8 mouse cellular contexts compared by ENCODE assay signal in the genomic region with DNA sequence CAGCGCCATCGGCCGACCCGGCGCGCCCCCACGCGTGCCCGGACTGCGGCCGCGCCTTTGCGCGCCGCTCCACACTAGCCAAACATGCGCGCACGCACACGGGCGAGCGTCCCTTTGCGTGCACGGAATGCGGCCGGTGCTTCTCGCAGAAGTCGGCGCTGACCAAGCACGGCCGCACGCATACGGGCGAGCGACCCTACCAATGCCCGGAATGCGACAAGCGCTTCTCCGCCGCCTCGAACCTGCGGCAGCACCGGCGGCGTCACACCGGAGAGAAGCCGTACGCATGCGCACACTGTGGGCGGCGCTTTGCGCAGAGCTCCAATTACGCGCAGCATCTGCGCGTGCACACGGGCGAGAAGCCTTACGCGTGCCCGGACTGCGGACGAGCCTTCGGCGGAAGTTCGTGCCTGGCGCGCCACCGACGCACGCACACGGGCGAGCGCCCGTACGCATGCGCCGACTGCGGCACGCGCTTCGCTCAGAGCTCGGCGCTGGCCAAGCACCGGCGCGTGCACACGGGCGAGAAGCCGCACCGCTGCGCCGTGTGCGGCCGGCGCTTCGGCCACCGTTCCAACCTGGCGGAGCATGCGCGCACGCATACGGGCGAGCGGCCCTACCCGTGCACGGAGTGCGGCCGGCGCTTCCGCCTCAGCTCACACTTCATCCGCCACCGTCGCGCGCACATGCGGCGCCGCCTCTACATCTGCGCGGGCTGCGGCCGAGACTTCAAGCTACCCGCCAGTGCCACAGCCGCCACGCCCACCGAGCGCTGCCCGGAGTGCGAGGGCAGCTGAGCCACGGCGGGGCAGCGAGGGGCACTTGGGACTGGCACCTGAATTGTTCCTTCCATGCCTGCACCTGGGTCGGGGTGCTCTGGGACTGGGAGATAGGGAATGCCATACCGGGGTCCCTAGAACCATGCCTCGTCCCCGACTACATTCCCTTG. TPM values are rescaled to one million over a fixed set of nuclear protein-coding genes. Genes with fewer than 3 reads are reported as not detected.
DNase-seq lines count a peak whose midpoint lies in the region; ATAC-seq and TF ChIP-seq lines count a peak whose summit lies in the region.

No protein-coding gene starts in this region.

- TF ChIP-seq RAD21 in MEL (IDR thresholded peaks at IDR 0.05; ENCODE audit: low read depth, low read length) = no peak

- peak overlapping the region; percentile 97 for H3K4me2 ChIP-seq in forebrain, postnatal 0 days (ENCODE audit: low read depth)
- peak overlapping the region; percentile 90 for H3K4me2 ChIP-seq in lung, embryonic 14.5 days

- peak; percentile 93 for DNase-seq in MEL (ENCODE audit: low read depth, low spot score)
- DNase-seq in cerebellum, adult 2 months = peak; percentile 97
- DNase-seq in forebrain, postnatal 0 days = peak; percentile 100
- peak; percentile 96 for DNase-seq in heart, postnatal 4 days
- DNase-seq in layer of hippocampus, adult 8-10 months (ENCODE audit: low spot score in 2 of 2) = peak; percentile 91 to 95
- DNase-seq in lung, embryonic 14.5 days = peak; percentile 100
- peak; percentile 94 for DNase-seq in testis, postnatal 14 days (ENCODE audit: low spot score)

- peaks cover 9 to 19% of the 10 kb centered on the region in 2 experiments for H3K4me1 ChIP-seq in MEL (ENCODE audit: control insufficient read depth in 1 of 2, insufficient read depth in 2 of 2, low read length in 2 of 2)
- H3K4me1 ChIP-seq in cerebellum, adult 2 months (ENCODE audit: control insufficient read depth, insufficient read depth, low read length) = no peaks in the 10 kb centered on the region; the same call in 1 of the 2 replicates
- H3K4me1 ChIP-seq in forebrain, postnatal 0 days (ENCODE audit: insufficient read depth) = no peaks in the 10 kb centered on the region; the same call in 1 of the 2 replicates
- H3K4me1 ChIP-seq in lung, embryonic 14.5 days (ENCODE audit: insufficient read depth) = no peaks in the 10 kb centered on the region

- H3K36me3 ChIP-seq in MEL (ENCODE audit: control insufficient read depth in 1 of 2, insufficient read depth in 2 of 2, low read length in 2 of 2) = peaks cover 5 to 20% of the 10 kb centered on the region in 2 experiments
- peaks cover 5% of the 10 kb centered on the region; the same call in 1 of the 2 replicates for H3K36me3 ChIP-seq in forebrain, postnatal 0 days (ENCODE audit: insufficient read depth)
- peaks cover 46% of the 10 kb centered on the region for H3K36me3 ChIP-seq in lung, embryonic 14.5 days (ENCODE audit: insufficient read depth)

- H3K9ac ChIP-seq in MEL (ENCODE audit: control insufficient read depth, low read depth, low read length, poor library complexity, severe bottlenecking) = peak overlapping the region; percentile 73
- H3K9ac ChIP-seq in forebrain, postnatal 0 days = peak overlapping the region; percentile 69
- H3K9ac ChIP-seq in lung, embryonic 14.5 days = peak overlapping the region; percentile 70

- no peak for TF ChIP-seq EP300 in MEL (IDR thresholded peaks at IDR 0.05; ENCODE audit: low read depth in 1 of 2, low read length in 2 of 2)

- WGBS in cerebellum, adult 2 months = under 1% methylated on average over 133 of the region's 136 CpGs
- under 1% methylated on average over 122 of the region's 136 CpGs for WGBS in forebrain, postnatal 0 days
- WGBS in lung, embryonic 14.5 days = 1% methylated on average over 136 of the region's 136 CpGs

- ATAC-seq in forebrain, postnatal 0 days = peak; percentile 92
- peak; percentile 94 for ATAC-seq in lung, embryonic 14.5 days (ENCODE audit: insufficient read depth)
- ATAC-seq in neutrophil, adult 5-6 weeks (ENCODE audit: extremely low read depth, insufficient number of reproducible peaks, low FRiP score, poor library complexity, severe bottlenecking) = peak; percentile 88

- TF ChIP-seq CTCF in MEL (IDR thresholded peaks at IDR 0.05 in 2 of 3, conservative IDR thresholded peaks at IDR 0.05 in 1 of 3; ENCODE audit: control insufficient read depth in 1 of 3, insufficient read depth in 1 of 3, low read depth in 2 of 3, low read length in 3 of 3, poor library complexity in 1 of 3, severe bottlenecking in 1 of 3) = no peak
- TF ChIP-seq CTCF in cerebellum, adult 2 months (IDR thresholded peaks at IDR 0.05; ENCODE audit: borderline replicate concordance, insufficient read depth, low read depth, low read length) = no peak
- TF ChIP-seq CTCF in forebrain, postnatal 0 days (IDR thresholded peaks at IDR 0.05; ENCODE audit: low read depth) = no peak
- no peak for TF ChIP-seq CTCF in lung, embryonic 14.5 days (IDR thresholded peaks at IDR 0.05; ENCODE audit: low read depth)

- peaks cover under 1% of the 10 kb centered on the region for H3K79me2 ChIP-seq in MEL (ENCODE audit: control insufficient read depth, insufficient read depth, low read length, poor library complexity)

- no peaks in the 10 kb centered on the region for H3K27me3 ChIP-seq in MEL (ENCODE audit: control insufficient read depth in 1 of 2, insufficient read depth in 2 of 2, low read length in 2 of 2)
- H3K27me3 ChIP-seq in cerebellum, adult 2 months (ENCODE audit: control insufficient read depth, insufficient read depth, low read length) = no peaks in the 10 kb centered on the region
- H3K27me3 ChIP-seq in forebrain, postnatal 0 days (ENCODE audit: insufficient read depth, low read length) = no peaks in the 10 kb centered on the region
- no peaks in the 10 kb centered on the region for H3K27me3 ChIP-seq in lung, embryonic 14.5 days (ENCODE audit: insufficient read depth, low read length)

- peak overlapping the region; percentile 78 for H3K27ac ChIP-seq in MEL (ENCODE audit: control insufficient read depth, low read depth, low read length)
- H3K27ac ChIP-seq in cerebellum, adult 2 months (ENCODE audit: insufficient read depth, low read length) = peak overlapping the region; percentile 88
- peak overlapping the region; percentile 92 for H3K27ac ChIP-seq in forebrain, postnatal 0 days (ENCODE audit: low read depth, low read length)
- H3K27ac ChIP-seq in lung, embryonic 14.5 days (ENCODE audit: low read depth) = peak overlapping the region; percentile 82

- TF ChIP-seq POLR2A in MEL (IDR thresholded peaks at IDR 0.05; ENCODE audit: control insufficient read depth in 1 of 2, insufficient read depth in 1 of 2, low read depth in 1 of 2, low read length in 2 of 2, poor library complexity in 1 of 2) = peak; percentile 48 to 64; a peak in 1 of 4 replicates
- peak; percentile 77 for TF ChIP-seq POLR2A in cerebellum, adult 2 months (IDR thresholded peaks at IDR 0.05; ENCODE audit: borderline replicate concordance, insufficient read depth, low read length)

- H3K4me3 ChIP-seq in MEL (ENCODE audit: control insufficient read depth in 1 of 2, insufficient read depth in 1 of 2, low read depth in 2 of 2, low read length in 2 of 2) = peak overlapping the region; percentile 19 to 49
- peak overlapping the region; percentile 72 for H3K4me3 ChIP-seq in cerebellum, adult 2 months (replicated peaks; ENCODE audit: insufficient read depth, low read depth, low read length)
- peak overlapping the region; percentile 48 for H3K4me3 ChIP-seq in forebrain, postnatal 0 days (ENCODE audit: low read depth, low read length)
- H3K4me3 ChIP-seq in lung, embryonic 14.5 days (ENCODE audit: low read depth, low read length) = peak overlapping the region; percentile 58

- H3K9me3 ChIP-seq in MEL (replicated peaks; ENCODE audit: insufficient read depth, low read length) = no peaks in the 10 kb centered on the region
- H3K9me3 ChIP-seq in forebrain, postnatal 0 days (ENCODE audit: low read length) = no peaks in the 10 kb centered on the region
- H3K9me3 ChIP-seq in lung, embryonic 14.5 days (ENCODE audit: low read depth, low read length) = no peaks in the 10 kb centered on the region

RNA-seq across cellular contexts. Expression of gene Dctpp1, which starts 6.4 kb away (rescaled TPM):
- total RNA-seq in MEL (2012; rRNA removed) = 238 and 253 TPM in 2 replicates
- 100 to 1,000 TPM in 1 of 2 experiments, not detected in 1; 290 TPM for polyA plus RNA-seq in MEL (2012; ENCODE audit: insufficient read depth in 1 of 2, insufficient read length in 2 of 2, low read depth in 1 of 2, low replicate concordance in 2 of 2, missing spikeins in 1 of 2)
- polyA plus RNA-seq in cerebellum, adult 2 months (2012; rRNA removed) = 23.8 and 25.6 TPM in 2 replicates
- total RNA-seq in forebrain, postnatal 0 days (2014; rRNA removed) = 90.8 and 122 TPM in 2 replicates
- 138 and 183 TPM in 2 replicates for polyA plus RNA-seq in forebrain, postnatal 0 days (2015; fragmentation: Nextera tagmentation; extraction: Ambion mirVana)
- 10 to 100 TPM; 62.0 to 64.5 TPM for total RNA-seq in heart, postnatal 4 days (2021)
- 10 to 100 TPM; 16.8 to 21.7 (median 19.5) TPM for total RNA-seq in layer of hippocampus, adult 8-10 months (2022)
- polyA plus RNA-seq in lung, embryonic 14.5 days (2014; fragmentation: Nextera tagmentation; extraction: Ambion mirVana) = 202 and 226 TPM in 2 replicates
- 6.8 and 8.0 TPM in 2 replicates for total RNA-seq in neutrophil, adult 5-6 weeks (2017)

RNA-seq across cellular contexts. Expression of gene Zfp771, which starts 10.0 kb away (rescaled TPM):
- total RNA-seq in MEL (2012; rRNA removed) = 33.4 and 37.6 TPM in 2 replicates
- polyA plus RNA-seq in MEL (2012; ENCODE audit: insufficient read depth in 1 of 2, insufficient read length in 2 of 2, low read depth in 1 of 2, low replicate concordance in 2 of 2, missing spikeins in 1 of 2) = 10 to 100 TPM in 1 of 2 experiments, not detected in 1; 58.3 TPM
- 88.7 and 95.4 TPM in 2 replicates for polyA plus RNA-seq in cerebellum, adult 2 months (2012; rRNA removed)
- 65.2 and 65.7 TPM in 2 replicates for total RNA-seq in forebrain, postnatal 0 days (2014; rRNA removed)
- polyA plus RNA-seq in forebrain, postnatal 0 days (2015; fragmentation: Nextera tagmentation; extraction: Ambion mirVana) = 75.1 and 75.9 TPM in 2 replicates
- total RNA-seq in heart, postnatal 4 days (2021) = 10 to 100 TPM; 11.6 to 14.2 TPM
- total RNA-seq in layer of hippocampus, adult 8-10 months (2022) = 10 to 100 TPM; 51.6 to 62.9 (median 58.3) TPM
- 52.8 and 54.7 TPM in 2 replicates for polyA plus RNA-seq in lung, embryonic 14.5 days (2014; fragmentation: Nextera tagmentation; extraction: Ambion mirVana)
- 6.1 and 7.4 TPM in 2 replicates for total RNA-seq in neutrophil, adult 5-6 weeks (2017)

RNA-seq across cellular contexts. Expression of gene Sephs2, which starts 19.8 kb away (rescaled TPM):
- total RNA-seq in MEL (2012; rRNA removed) = 177 and 182 TPM in 2 replicates
- 100 to 1,000 TPM in 1 of 2 experiments, not detected in 1; 109 TPM for polyA plus RNA-seq in MEL (2012; ENCODE audit: insufficient read depth in 1 of 2, insufficient read length in 2 of 2, low read depth in 1 of 2, low replicate concordance in 2 of 2, missing spikeins in 1 of 2)
- 31.1 and 31.7 TPM in 2 replicates for polyA plus RNA-seq in cerebellum, adult 2 months (2012; rRNA removed)
- total RNA-seq in forebrain, postnatal 0 days (2014; rRNA removed) = 73.0 and 78.0 TPM in 2 replicates
- 82.4 and 83.5 TPM in 2 replicates for polyA plus RNA-seq in forebrain, postnatal 0 days (2015; fragmentation: Nextera tagmentation; extraction: Ambion mirVana)
- total RNA-seq in heart, postnatal 4 days (2021) = 10 to 100 TPM; 44.2 to 45.7 TPM
- 10 to 100 TPM; 36.9 to 43.1 (median 40.0) TPM for total RNA-seq in layer of hippocampus, adult 8-10 months (2022)
- 85.3 and 90.4 TPM in 2 replicates for polyA plus RNA-seq in lung, embryonic 14.5 days (2014; fragmentation: Nextera tagmentation; extraction: Ambion mirVana)
- 193 and 208 TPM in 2 replicates for total RNA-seq in neutrophil, adult 5-6 weeks (2017)

RNA-seq across cellular contexts. Expression of gene Sept1, which starts 21.2 kb away (rescaled TPM):
- 30.6 and 41.3 TPM in 2 replicates for total RNA-seq in MEL (2012; rRNA removed)
- 100 to 1,000 TPM in 1 of 2 experiments, not detected in 1; 116 TPM for polyA plus RNA-seq in MEL (2012; ENCODE audit: insufficient read depth in 1 of 2, insufficient read length in 2 of 2, low read depth in 1 of 2, low replicate concordance in 2 of 2, missing spikeins in 1 of 2)
- 11.3 and 12.5 TPM in 2 replicates for polyA plus RNA-seq in cerebellum, adult 2 months (2012; rRNA removed)
- total RNA-seq in forebrain, postnatal 0 days (2014; rRNA removed) = 6.5 and 8.0 TPM in 2 replicates
- 5.6 and 6.7 TPM in 2 replicates for polyA plus RNA-seq in forebrain, postnatal 0 days (2015; fragmentation: Nextera tagmentation; extraction: Ambion mirVana)
- total RNA-seq in heart, postnatal 4 days (2021) = 10 to 100 TPM; 11.2 to 12.1 TPM
- total RNA-seq in layer of hippocampus, adult 8-10 months (2022) = 1 to 10 TPM; 2.4 to 7.9 (median 7.0) TPM
- 20.1 and 20.3 TPM in 2 replicates for polyA plus RNA-seq in lung, embryonic 14.5 days (2014; fragmentation: Nextera tagmentation; extraction: Ambion mirVana)
- 189 and 198 TPM in 2 replicates for total RNA-seq in neutrophil, adult 5-6 weeks (2017)

RNA-seq across cellular contexts. Expression of gene Zfp553, which starts 21.2 kb away (rescaled TPM):
- total RNA-seq in MEL (2012; rRNA removed) = 13.9 and 14.6 TPM in 2 replicates
- polyA plus RNA-seq in MEL (2012; ENCODE audit: insufficient read depth in 1 of 2, insufficient read length in 2 of 2, low read depth in 1 of 2, low replicate concordance in 2 of 2, missing spikeins in 1 of 2) = 10 to 100 TPM in 1 of 2 experiments, not detected in 1; 19.0 TPM
- 16.6 and 17.6 TPM in 2 replicates for polyA plus RNA-seq in cerebellum, adult 2 months (2012; rRNA removed)
- 34.3 and 46.6 TPM in 2 replicates for total RNA-seq in forebrain, postnatal 0 days (2014; rRNA removed)
- polyA plus RNA-seq in forebrain, postnatal 0 days (2015; fragmentation: Nextera tagmentation; extraction: Ambion mirVana) = 29.8 and 35.9 TPM in 2 replicates
- 10 to 100 TPM in 1 of 2 experiments, 1 to 10 TPM in 1; 9.2 to 10.8 TPM for total RNA-seq in heart, postnatal 4 days (2021)
- 10 to 100 TPM; 20.6 to 21.4 (median 20.9) TPM for total RNA-seq in layer of hippocampus, adult 8-10 months (2022)
- polyA plus RNA-seq in lung, embryonic 14.5 days (2014; fragmentation: Nextera tagmentation; extraction: Ambion mirVana) = 21.2 and 24.3 TPM in 2 replicates
- total RNA-seq in neutrophil, adult 5-6 weeks (2017) = 17.9 and 18.5 TPM in 2 replicates

Comparison
In these comparisons a context has a peak if more than half of its experiments do, and no peak if none do; other contexts are left out.
1. Peak in every context shown above with its lines: DNase-seq, ATAC-seq, H3K4me3 ChIP-seq and H3K27ac ChIP-seq.